Mouse (Mus musculus): ENCODE measurements around the gene Rps6kb1. TPM values are rescaled to one million over a fixed set of nuclear protein-coding genes. Genes with fewer than 3 reads are reported as not detected.
"Not testable (repeated sequence)": the region's sequence is repeated elsewhere in the genome, so short reads cannot be mapped to it uniquely, and the experiment has no call there.

The Rps6kb1 gene
- polyA plus RNA-seq, 1 experiment from 2014 or later: 89.6 TPM

GRCm38 (mm10) chr11:86542851-86543250, 1.8 kb downstream of the Rps6kb1 start:
- DNase-seq (ENCODE audit: low spot score): no peak

- no peak for DNase-seq (ENCODE audit: low spot score)
These were observed 4.1 kb downstream of the Rps6kb1 start for GRCm38 (mm10) chr11:86540476-86540845.

GRCm38 (mm10) chr11:86539716-86540475, 4.7 kb downstream of the Rps6kb1 start:
- no peak for DNase-seq (ENCODE audit: low spot score)

- DNase-seq (ENCODE audit: low spot score): peak; percentile 70
These were observed 5.8 kb downstream of the Rps6kb1 start for GRCm38 (mm10) chr11:86538786-86539185.

GRCm38 (mm10) chr11:86534201-86534910, 10.2 kb downstream of the Rps6kb1 start:
- no peak for DNase-seq (ENCODE audit: low spot score)

- not testable (repeated sequence) for DNase-seq (ENCODE audit: low spot score)
These were observed 11.3 kb downstream of the Rps6kb1 start for GRCm38 (mm10) chr11:86533302-86533701.

GRCm38 (mm10) chr11:86532834-86533233, 11.8 kb downstream of the Rps6kb1 start:
- DNase-seq (ENCODE audit: low spot score): peak; percentile 31

- no peak for DNase-seq (ENCODE audit: low spot score)
These were observed 17.1 kb downstream of the Rps6kb1 start for GRCm38 (mm10) chr11:86527528-86527927.

- DNase-seq (ENCODE audit: low spot score): no peak
These were observed 24.9 kb downstream of the Rps6kb1 start for GRCm38 (mm10) chr11:86519751-86520150.

- no peak for DNase-seq (ENCODE audit: low spot score)
These were observed 27.4 kb downstream of the Rps6kb1 start for GRCm38 (mm10) chr11:86517229-86517628.

- DNase-seq (ENCODE audit: low spot score): no peak
These were observed 28.0 kb downstream of the Rps6kb1 start for GRCm38 (mm10) chr11:86516620-86517019.

- no peak for DNase-seq (ENCODE audit: low spot score)
These were observed 36.6 kb downstream of the Rps6kb1 start for GRCm38 (mm10) chr11:86507991-86508390.

- no peak for DNase-seq (ENCODE audit: low spot score)
These were observed 37.3 kb downstream of the Rps6kb1 start for GRCm38 (mm10) chr11:86507334-86507733.

GRCm38 (mm10) chr11:86503121-86503520, 41.5 kb downstream of the Rps6kb1 start:
- no peak for DNase-seq (ENCODE audit: low spot score)

- no peak for DNase-seq (ENCODE audit: low spot score)
These were observed 43.8 kb downstream of the Rps6kb1 start for GRCm38 (mm10) chr11:86500795-86501194.

- DNase-seq (ENCODE audit: low spot score): peak; percentile 19
These were observed 46.7 kb downstream of the Rps6kb1 start for GRCm38 (mm10) chr11:86497908-86498307.

- no peak for DNase-seq (ENCODE audit: low spot score)
These were observed 47.2 kb downstream of the Rps6kb1 start for GRCm38 (mm10) chr11:86497356-86497755.

GRCm38 (mm10) chr11:86490782-86491181, 53.8 kb downstream of the Rps6kb1 start:
- DNase-seq (ENCODE audit: low spot score): no peak

- DNase-seq (ENCODE audit: low spot score): peak; percentile 64
These were observed 59.6 kb downstream of the Rps6kb1 start for GRCm38 (mm10) chr11:86484910-86485510.

- DNase-seq (ENCODE audit: low spot score): peak; percentile 99
These were observed 60.3 kb downstream of the Rps6kb1 start, which contains the start of gene Rnft1 for GRCm38 (mm10) chr11:86484101-86484868. TSS of gene Rnft1 (plus strand) at chr11:86484657.

GRCm38 (mm10) chr11:86473576-86473975, 71.0 kb downstream of the Rps6kb1 start:
- DNase-seq (ENCODE audit: low spot score): no peak
